Mouse (Mus musculus) layer of hippocampus, adult 18-20 months (tissue): ENCODE data around the gene 4932429P05Rik. TPM values are rescaled to one million over a fixed set of nuclear protein-coding genes. Genes with fewer than 3 reads are reported as not detected.

Experiments
- DNase-seq, 2 experiments: peaks; one replicate each; pipeline ENCODE4 v3.0.0; 2022; ENCODE audit warnings: low spot score in 2 of 2
- long read RNA-seq: library from polyadenylated mRNA; stranded (forward); transcript quantifications from one replicate; pipeline ENCODE4 v2.0.0, GENCODE M21; 2021
- total RNA-seq, 2 experiments: library from RNA; stranded (reverse); gene quantifications; 2 replicates each; pipeline ENCODE4 v1.2.3; 2021

Gene 4932429P05Rik
- not detected for total RNA-seq
- long read RNA-seq = 0 reads

- DNase-seq = no peak
These were observed at the start of gene 4932429P05Rik for GRCm38 (mm10) chrX:89751968-89752367. TSS of gene 4932429P05Rik (plus strand) at chrX:89752268.

Other genes with a start within 250 kb of the 4932429P05Rik start
- not detected for gene 4930415L06Rik, start 180.6 kb downstream of the 4932429P05Rik start, total RNA-seq